Mouse (Mus musculus): ENCODE data around the gene Gm47985. TPM values are rescaled to one million over a fixed set of nuclear protein-coding genes. Genes with fewer than 3 reads are reported as not detected.

Gm47985 gene
- polyA plus RNA-seq, 1 experiment: not detected

GRCm38 (mm10) chr1:151214862-151215261 is 32.5 kb downstream of the Gm47985 start:
- WGBS: 77% methylated on average over 2 of the region's 2 CpGs
- no peak overlapping the region for H3K27ac ChIP-seq (ENCODE audit: insufficient read depth, low read length)
- no peak for DNase-seq
- H3K4me1 ChIP-seq (ENCODE audit: control insufficient read depth, insufficient read depth, low read length): no peaks in the 10 kb centered on the region
- H3K4me3 ChIP-seq (replicated peaks; ENCODE audit: insufficient read depth, low read depth, low read length): no peak overlapping the region
- TF ChIP-seq POLR2A (IDR thresholded peaks at IDR 0.05; ENCODE audit: borderline replicate concordance, insufficient read depth, low read length) (no peak), CTCF (IDR thresholded peaks at IDR 0.05; ENCODE audit: borderline replicate concordance, insufficient read depth, low read depth, low read length) (no peak)
- H3K27me3 ChIP-seq (ENCODE audit: control insufficient read depth, insufficient read depth, low read length): no peaks in the 10 kb centered on the region

- WGBS: 78% methylated on average over 1 of the region's 1 CpGs
- TF ChIP-seq CTCF (IDR thresholded peaks at IDR 0.05; ENCODE audit: borderline replicate concordance, insufficient read depth, low read depth, low read length) (no peak), POLR2A (IDR thresholded peaks at IDR 0.05; ENCODE audit: borderline replicate concordance, insufficient read depth, low read length) (no peak)
- no peak overlapping the region for H3K27ac ChIP-seq (ENCODE audit: insufficient read depth, low read length)
- DNase-seq: no peak
- no peaks in the 10 kb centered on the region for H3K27me3 ChIP-seq (ENCODE audit: control insufficient read depth, insufficient read depth, low read length)
- no peaks in the 10 kb centered on the region for H3K4me1 ChIP-seq (ENCODE audit: control insufficient read depth, insufficient read depth, low read length)
- H3K4me3 ChIP-seq (replicated peaks; ENCODE audit: insufficient read depth, low read depth, low read length): no peak overlapping the region
Observed at GRCm38 (mm10) chr1:151215985-151216384, 33.6 kb downstream of the Gm47985 start.

- Histone ChIP-seq H3K4me1 (ENCODE audit: control insufficient read depth, insufficient read depth, low read length) (no peaks in the 10 kb centered on the region), H3K4me3 (replicated peaks; ENCODE audit: insufficient read depth, low read depth, low read length) (no peak overlapping the region), H3K27ac (ENCODE audit: insufficient read depth, low read length) (no peak overlapping the region), H3K27me3 (ENCODE audit: control insufficient read depth, insufficient read depth, low read length) (no peaks in the 10 kb centered on the region)
- WGBS: 61% methylated on average over 3 of the region's 3 CpGs
- no peak for DNase-seq
- TF ChIP-seq POLR2A (IDR thresholded peaks at IDR 0.05; ENCODE audit: borderline replicate concordance, insufficient read depth, low read length) (no peak), CTCF (IDR thresholded peaks at IDR 0.05; ENCODE audit: borderline replicate concordance, insufficient read depth, low read depth, low read length) (no peak)
Observed at GRCm38 (mm10) chr1:151216417-151216816, 34.1 kb downstream of the Gm47985 start.

- no peak for DNase-seq
- no peaks in the 10 kb centered on the region for H3K27me3 ChIP-seq (ENCODE audit: control insufficient read depth, insufficient read depth, low read length)
- H3K4me3 ChIP-seq (replicated peaks; ENCODE audit: insufficient read depth, low read depth, low read length): no peak overlapping the region
- TF ChIP-seq POLR2A (IDR thresholded peaks at IDR 0.05; ENCODE audit: borderline replicate concordance, insufficient read depth, low read length) (no peak), CTCF (IDR thresholded peaks at IDR 0.05; ENCODE audit: borderline replicate concordance, insufficient read depth, low read depth, low read length) (no peak)
- no peaks in the 10 kb centered on the region for H3K4me1 ChIP-seq (ENCODE audit: control insufficient read depth, insufficient read depth, low read length)
- H3K27ac ChIP-seq (ENCODE audit: insufficient read depth, low read length): no peak overlapping the region
- WGBS: 91% methylated on average over 5 of the region's 5 CpGs
Observed at GRCm38 (mm10) chr1:151219045-151219444, 36.7 kb downstream of the Gm47985 start.

- Histone ChIP-seq H3K4me3 (replicated peaks; ENCODE audit: insufficient read depth, low read depth, low read length) (no peak overlapping the region), H3K27ac (ENCODE audit: insufficient read depth, low read length) (no peak overlapping the region), H3K4me1 (ENCODE audit: control insufficient read depth, insufficient read depth, low read length) (no peaks in the 10 kb centered on the region), H3K27me3 (ENCODE audit: control insufficient read depth, insufficient read depth, low read length) (no peaks in the 10 kb centered on the region)
- 63% methylated on average over 7 of the region's 7 CpGs for WGBS
- no peak for DNase-seq
- TF ChIP-seq CTCF (IDR thresholded peaks at IDR 0.05; ENCODE audit: borderline replicate concordance, insufficient read depth, low read depth, low read length) (no peak), POLR2A (IDR thresholded peaks at IDR 0.05; ENCODE audit: borderline replicate concordance, insufficient read depth, low read length) (no peak)
Observed at GRCm38 (mm10) chr1:151220098-151220497, 37.8 kb downstream of the Gm47985 start.

- WGBS: 86% methylated on average over 10 of the region's 10 CpGs
- H3K4me1 ChIP-seq (ENCODE audit: control insufficient read depth, insufficient read depth, low read length): no peaks in the 10 kb centered on the region
Observed at GRCm38 (mm10) chr1:151222561-151223267, 40.4 kb downstream of the Gm47985 start.

GRCm38 (mm10) chr1:151223377-151223776 is 41.0 kb downstream of the Gm47985 start:
- no peak for TF ChIP-seq CTCF (IDR thresholded peaks at IDR 0.05; ENCODE audit: borderline replicate concordance, insufficient read depth, low read depth, low read length)
- no peak for TF ChIP-seq POLR2A (IDR thresholded peaks at IDR 0.05; ENCODE audit: borderline replicate concordance, insufficient read depth, low read length)
- H3K4me1 ChIP-seq (ENCODE audit: control insufficient read depth, insufficient read depth, low read length): no peaks in the 10 kb centered on the region
- no peak for DNase-seq
- H3K27me3 ChIP-seq (ENCODE audit: control insufficient read depth, insufficient read depth, low read length): no peaks in the 10 kb centered on the region
- H3K27ac ChIP-seq (ENCODE audit: insufficient read depth, low read length): no peak overlapping the region
- H3K4me3 ChIP-seq (replicated peaks; ENCODE audit: insufficient read depth, low read depth, low read length): no peak overlapping the region
- 88% methylated on average over 1 of the region's 1 CpGs for WGBS

More at GRCm38 (mm10) chr1:151222561-151223267, 40.4 kb downstream of the Gm47985 start:
- TF ChIP-seq POLR2A (IDR thresholded peaks at IDR 0.05; ENCODE audit: borderline replicate concordance, insufficient read depth, low read length): no peak
- TF ChIP-seq CTCF (IDR thresholded peaks at IDR 0.05; ENCODE audit: borderline replicate concordance, insufficient read depth, low read depth, low read length): no peak
- no peak overlapping the region for H3K4me3 ChIP-seq (replicated peaks; ENCODE audit: insufficient read depth, low read depth, low read length)
- no peak overlapping the region for H3K27ac ChIP-seq (ENCODE audit: insufficient read depth, low read length)
- DNase-seq: no peak
- no peaks in the 10 kb centered on the region for H3K27me3 ChIP-seq (ENCODE audit: control insufficient read depth, insufficient read depth, low read length)

GRCm38 (mm10) chr1:151224536-151224935 is 42.2 kb downstream of the Gm47985 start:
- 95% methylated on average over 1 of the region's 1 CpGs for WGBS
- no peak for TF ChIP-seq POLR2A (IDR thresholded peaks at IDR 0.05; ENCODE audit: borderline replicate concordance, insufficient read depth, low read length)
- TF ChIP-seq CTCF (IDR thresholded peaks at IDR 0.05; ENCODE audit: borderline replicate concordance, insufficient read depth, low read depth, low read length): no peak
- H3K27ac ChIP-seq (ENCODE audit: insufficient read depth, low read length): no peak overlapping the region
- no peaks in the 10 kb centered on the region for H3K4me1 ChIP-seq (ENCODE audit: control insufficient read depth, insufficient read depth, low read length)
- DNase-seq: no peak
- H3K4me3 ChIP-seq (replicated peaks; ENCODE audit: insufficient read depth, low read depth, low read length): no peak overlapping the region
- H3K27me3 ChIP-seq (ENCODE audit: control insufficient read depth, insufficient read depth, low read length): no peaks in the 10 kb centered on the region
